Mouse (Mus musculus): ENCODE data around the gene Csmd2. TPM values are rescaled to one million over a fixed set of nuclear protein-coding genes. Genes with fewer than 3 reads are reported as not detected.

Gene Csmd2
- polyA plus RNA-seq, 2 experiments, result 0.22 to 0.33 TPM

DNA sequence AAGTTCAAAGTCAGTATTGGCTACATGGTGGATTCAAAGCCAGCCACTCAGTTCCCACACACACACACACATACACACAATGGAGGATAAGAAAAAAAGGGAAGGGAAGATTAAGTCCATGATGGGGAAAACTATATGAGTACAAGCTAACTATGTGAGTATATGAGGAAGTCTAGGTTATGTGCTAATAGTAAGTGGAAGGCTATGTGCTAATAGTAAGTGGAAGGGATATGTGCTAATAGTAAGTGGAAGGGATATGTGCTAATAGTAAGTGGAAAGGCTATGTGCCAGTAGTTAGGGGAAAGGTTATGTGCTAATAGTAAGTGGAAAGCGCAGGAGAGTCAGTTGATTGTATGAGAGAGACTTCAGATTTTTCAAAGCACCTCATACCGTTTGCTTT lies 453.6 kb downstream of the Csmd2 start:
- TF ChIP-seq POLR2A (IDR thresholded peaks at IDR 0.05; ENCODE audit: borderline replicate concordance, extremely low read depth, insufficient read depth, insufficient read length), result no peak
- H3K4me2 ChIP-seq (replicated peaks; ENCODE audit: low read depth, low read length, severe bottlenecking), result no peak overlapping the region

DNA sequence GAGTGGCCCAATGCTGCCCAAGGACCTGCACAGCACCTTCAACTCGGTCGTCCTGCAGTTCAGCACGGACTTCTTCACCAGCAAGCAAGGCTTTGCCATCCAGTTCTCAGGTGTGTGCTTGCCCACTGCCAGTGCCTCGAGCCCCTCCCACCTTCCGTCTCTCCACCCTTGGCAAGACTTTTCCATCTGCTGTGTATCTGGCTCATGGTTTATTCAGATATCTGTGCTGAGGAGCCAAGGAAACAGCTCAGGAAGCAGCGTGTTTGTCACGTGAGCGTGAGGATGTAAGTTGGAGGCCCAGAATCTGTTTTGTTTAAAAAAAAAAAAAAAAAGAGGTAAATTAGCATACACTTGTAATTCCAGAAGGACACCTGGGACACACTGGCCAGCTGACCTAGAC lies 455.1 kb downstream of the Csmd2 start:
- no peaks in the 10 kb centered on the region for H3K9me3 ChIP-seq (ENCODE audit: control insufficient read depth, low read length)
- H3K9ac ChIP-seq (ENCODE audit: low read depth, low read length, severe bottlenecking), result no peak overlapping the region
- no peaks in the 10 kb centered on the region for H3K27me3 ChIP-seq (ENCODE audit: control insufficient read depth, insufficient read depth, low read length)
- no peaks in the 10 kb centered on the region for H3K36me3 ChIP-seq (ENCODE audit: control insufficient read depth, insufficient read depth, low read length)
- TF ChIP-seq POLR2A (IDR thresholded peaks at IDR 0.05; ENCODE audit: borderline replicate concordance, extremely low read depth, insufficient read depth, insufficient read length), result no peak
- 85% methylated on average over 8 of the region's 8 CpGs for WGBS
- H3K4me1 ChIP-seq (ENCODE audit: control insufficient read depth, insufficient read depth, low read length), result no peaks in the 10 kb centered on the region
- H3K4me3 ChIP-seq (replicated peaks; ENCODE audit: low read length), result no peak overlapping the region
- H3K4me2 ChIP-seq (replicated peaks; ENCODE audit: low read depth, low read length, severe bottlenecking), result no peak overlapping the region
- DNase-seq (ENCODE audit: low spot score) (no peak), ATAC-seq (ENCODE audit: low FRiP score, low read depth) (no peak)
- no peak overlapping the region for H3K27ac ChIP-seq (replicated peaks; ENCODE audit: low read depth, low read length)

More for the DNA sequence above, 453.6 kb downstream of the Csmd2 start:
- Histone ChIP-seq H3K4me3 (replicated peaks; ENCODE audit: low read length) (no peak overlapping the region), H3K4me1 (ENCODE audit: control insufficient read depth, insufficient read depth, low read length) (no peaks in the 10 kb centered on the region), H3K27me3 (ENCODE audit: control insufficient read depth, insufficient read depth, low read length) (no peaks in the 10 kb centered on the region), H3K27ac (replicated peaks; ENCODE audit: low read depth, low read length) (no peak overlapping the region), H3K9ac (ENCODE audit: low read depth, low read length, severe bottlenecking) (no peak overlapping the region), H3K9me3 (ENCODE audit: control insufficient read depth, low read length) (no peaks in the 10 kb centered on the region), H3K36me3 (ENCODE audit: control insufficient read depth, insufficient read depth, low read length) (no peaks in the 10 kb centered on the region)
- DNase-seq (ENCODE audit: low spot score), result no peak
- ATAC-seq (ENCODE audit: low FRiP score, low read depth), result no peak
- 91% methylated on average over 2 of the region's 2 CpGs for WGBS

DNA sequence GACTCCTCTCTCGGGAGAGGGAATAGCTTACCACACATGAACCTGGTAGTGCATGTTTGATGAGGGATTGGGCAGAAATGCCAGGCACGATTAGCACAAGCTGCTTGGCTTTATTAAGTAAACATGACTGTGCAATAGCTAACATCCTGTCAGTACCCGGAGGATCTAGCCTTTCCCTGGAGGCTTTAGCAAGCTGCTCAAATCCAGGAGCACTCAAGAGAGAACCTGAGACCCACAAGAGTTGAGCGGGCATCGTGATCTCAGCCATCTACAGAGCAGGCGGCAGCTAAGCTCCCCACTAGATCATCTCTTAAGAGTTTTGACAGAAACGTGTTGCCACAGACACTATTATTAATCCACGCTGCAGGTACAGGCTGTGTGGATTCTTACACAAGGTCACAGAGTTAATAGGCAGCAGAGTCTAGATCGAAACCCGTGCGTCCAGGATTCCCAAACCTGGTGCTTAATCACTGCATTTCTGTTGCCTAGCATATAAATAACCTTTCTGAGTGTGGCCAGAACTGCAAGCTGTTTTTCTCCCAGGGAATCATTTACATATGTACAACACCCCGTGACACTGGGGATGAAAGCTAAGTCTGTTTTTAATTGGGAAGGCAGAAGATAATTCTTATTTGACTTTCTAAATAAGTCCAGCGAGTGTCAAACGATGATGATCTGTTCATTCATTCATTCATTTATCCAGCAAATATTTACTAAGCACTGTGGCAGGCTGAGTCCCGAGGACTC lies 458.0 kb downstream of the Csmd2 start:
- Histone ChIP-seq H3K9me3 (ENCODE audit: control insufficient read depth, low read length) (no peaks in the 10 kb centered on the region), H3K36me3 (ENCODE audit: control insufficient read depth, insufficient read depth, low read length) (no peaks in the 10 kb centered on the region), H3K9ac (ENCODE audit: low read depth, low read length, severe bottlenecking) (no peak overlapping the region), H3K27me3 (ENCODE audit: control insufficient read depth, insufficient read depth, low read length) (no peaks in the 10 kb centered on the region), H3K4me3 (replicated peaks; ENCODE audit: low read length) (no peak overlapping the region), H3K27ac (replicated peaks; ENCODE audit: low read depth, low read length) (no peak overlapping the region), H3K4me2 (replicated peaks; ENCODE audit: low read depth, low read length, severe bottlenecking) (no peak overlapping the region), H3K4me1 (ENCODE audit: control insufficient read depth, insufficient read depth, low read length) (0 out of 2 replicates have a peak, but pooled peaks cover 3% of the 10 kb centered on the region)
- WGBS, result 65% methylated on average over 15 of the region's 15 CpGs
- ATAC-seq (ENCODE audit: low FRiP score, low read depth), result no peak
- no peak for DNase-seq (ENCODE audit: low spot score)
- TF ChIP-seq POLR2A (IDR thresholded peaks at IDR 0.05; ENCODE audit: borderline replicate concordance, extremely low read depth, insufficient read depth, insufficient read length), result no peak

DNA sequence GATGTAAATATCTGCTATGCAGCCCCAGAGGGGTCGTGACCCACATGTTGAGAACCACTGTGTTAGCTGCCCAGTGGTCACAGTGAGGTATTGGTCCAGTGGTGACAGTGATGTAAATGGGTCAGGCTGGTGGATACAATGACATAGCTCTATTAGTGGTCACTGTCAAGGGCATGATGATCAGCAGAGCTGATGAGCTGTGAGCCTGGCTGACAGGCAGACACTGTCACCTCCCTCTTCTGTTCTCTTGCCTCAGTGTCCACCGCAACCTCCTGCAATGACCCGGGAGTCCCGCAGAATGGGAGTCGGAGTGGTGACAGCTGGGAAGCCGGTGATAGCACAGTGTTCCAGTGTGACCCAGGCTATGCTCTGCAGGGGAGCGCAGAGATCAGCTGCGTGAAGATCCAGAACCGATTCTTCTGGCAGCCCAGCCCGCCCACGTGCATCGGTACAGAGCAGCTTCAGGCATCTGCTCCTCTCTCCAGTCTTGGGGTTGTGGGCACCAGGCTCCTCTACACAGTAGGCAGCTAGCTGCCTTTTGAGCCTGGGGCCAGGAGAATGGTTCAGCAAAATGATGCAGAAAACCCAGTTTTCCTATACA lies 461.3 kb downstream of the Csmd2 start:
- Histone ChIP-seq H3K4me3 (replicated peaks; ENCODE audit: low read length) (no peak overlapping the region), H3K4me2 (replicated peaks; ENCODE audit: low read depth, low read length, severe bottlenecking) (no peak overlapping the region), H3K9ac (ENCODE audit: low read depth, low read length, severe bottlenecking) (no peak overlapping the region), H3K27ac (replicated peaks; ENCODE audit: low read depth, low read length) (no peak overlapping the region), H3K4me1 (ENCODE audit: control insufficient read depth, insufficient read depth, low read length) (0 out of 2 replicates have a peak, but pooled peaks cover 8% of the 10 kb centered on the region), H3K27me3 (ENCODE audit: control insufficient read depth, insufficient read depth, low read length) (no peaks in the 10 kb centered on the region), H3K9me3 (ENCODE audit: control insufficient read depth, low read length) (no peaks in the 10 kb centered on the region), H3K36me3 (ENCODE audit: control insufficient read depth, insufficient read depth, low read length) (no peaks in the 10 kb centered on the region)
- 89% methylated on average over 12 of the region's 12 CpGs for WGBS
- DNase-seq (ENCODE audit: low spot score), result no peak
- ATAC-seq (ENCODE audit: low FRiP score, low read depth), result no peak
- TF ChIP-seq POLR2A (IDR thresholded peaks at IDR 0.05; ENCODE audit: borderline replicate concordance, extremely low read depth, insufficient read depth, insufficient read length), result no peak

DNA sequence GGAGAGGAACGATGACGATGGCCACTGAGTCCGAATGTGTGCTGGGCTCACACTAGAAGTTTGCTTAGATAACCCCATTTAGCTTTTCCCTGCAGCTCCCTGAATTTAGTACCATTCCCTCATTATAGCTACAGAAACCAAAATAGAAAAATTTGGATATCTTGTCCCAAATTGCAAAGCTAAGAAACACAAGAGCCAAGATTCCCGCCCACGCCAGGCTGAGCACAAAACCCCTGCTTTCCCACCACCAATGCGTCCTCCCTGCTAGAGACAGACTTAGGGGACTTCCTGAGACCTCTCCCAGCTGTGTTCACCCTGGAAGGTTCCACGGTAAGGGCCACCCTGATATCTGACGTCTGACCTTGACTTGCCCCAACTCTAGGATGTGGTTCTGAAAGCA lies 462.5 kb downstream of the Csmd2 start:
- Histone ChIP-seq H3K9me3 (ENCODE audit: control insufficient read depth, low read length) (no peaks in the 10 kb centered on the region), H3K27me3 (ENCODE audit: control insufficient read depth, insufficient read depth, low read length) (no peaks in the 10 kb centered on the region), H3K9ac (ENCODE audit: low read depth, low read length, severe bottlenecking) (no peak overlapping the region), H3K4me1 (ENCODE audit: control insufficient read depth, insufficient read depth, low read length) (0 out of 2 replicates have a peak, but pooled peaks cover 8% of the 10 kb centered on the region), H3K4me3 (replicated peaks; ENCODE audit: low read length) (no peak overlapping the region), H3K27ac (replicated peaks; ENCODE audit: low read depth, low read length) (no peak overlapping the region), H3K4me2 (replicated peaks; ENCODE audit: low read depth, low read length, severe bottlenecking) (no peak overlapping the region), H3K36me3 (ENCODE audit: control insufficient read depth, insufficient read depth, low read length) (no peaks in the 10 kb centered on the region)
- TF ChIP-seq POLR2A (IDR thresholded peaks at IDR 0.05; ENCODE audit: borderline replicate concordance, extremely low read depth, insufficient read depth, insufficient read length), result no peak
- 87% methylated on average over 8 of the region's 8 CpGs for WGBS
- no peak for DNase-seq (ENCODE audit: low spot score)
- ATAC-seq (ENCODE audit: low FRiP score, low read depth), result no peak

All from limb, embryonic 14.5 days (tissue).